Mouse (Mus musculus) ES-E14 (cell line): ENCODE data around the gene Arhgap20. TPM values are rescaled to one million over a fixed set of nuclear protein-coding genes. Genes with fewer than 3 reads are reported as not detected.

Experiments used
- DNase-seq: peaks from one replicate; pipeline ENCODE4 v3.0.0-alpha.2; 2013; ENCODE audit warnings: low read depth, low spot score
- H3K27ac ChIP-seq: 2 replicates; pipeline ENCODE4 v1.5.1; 2012; ENCODE audit warnings: low read depth, mild to moderate bottlenecking, low read length, moderate library complexity, mixed read lengths; ENCODE audit not compliant: poor library complexity, insufficient read depth, severe bottlenecking
- H3K36me3 ChIP-seq: 2 replicates; pipeline ENCODE4 v1.6.1; 2012; ENCODE audit warnings: mild to moderate bottlenecking, low read length, moderate library complexity, mixed read lengths; ENCODE audit not compliant: control insufficient read depth, poor library complexity, insufficient read depth, severe bottlenecking
- H3K4me1 ChIP-seq, 2 experiments: fragments of 150-350 bp in 1 of 2; sonication (generic) in 1 of 2; 2 replicates each; pipeline ENCODE4 v1.6.1; 2012; ENCODE audit warnings: low read length in 2 of 2, mild to moderate bottlenecking in 1 of 2, mixed read lengths in 1 of 2; ENCODE audit not compliant: control insufficient read depth in 2 of 2, insufficient read depth in 2 of 2, poor library complexity in 1 of 2
- H3K4me3 ChIP-seq, 2 experiments: fragments of 150-350 bp in 1 of 2; sonication (generic) in 1 of 2; 2 replicates each; pipeline ENCODE4 v1.5.1; 2012; ENCODE audit warnings: low read length in 2 of 2, low read depth in 1 of 2, mild to moderate bottlenecking in 1 of 2, mixed read lengths in 1 of 2; ENCODE audit not compliant: insufficient read depth in 1 of 2, poor library complexity in 1 of 2, severe bottlenecking in 1 of 2
- H3K9ac ChIP-seq: 2 replicates; pipeline ENCODE4 v1.6.1; 2012; ENCODE audit warnings: low read depth, mild to moderate bottlenecking, low read length, mixed read lengths; ENCODE audit not compliant: poor library complexity, insufficient read depth, severe bottlenecking
- H3K9me3 ChIP-seq: fragments of 150-350 bp; sonication (generic); 2 replicates; pipeline ENCODE4 v1.6.1; 2012; ENCODE audit warnings: low read depth, mild to moderate bottlenecking, low read length; ENCODE audit not compliant: control insufficient read depth, insufficient read depth
- CHD2 ChIP-seq: IDR thresholded peaks from 2 replicates; pipeline ENCODE4 v1.6.1; 2014; ENCODE audit warnings: mild to moderate bottlenecking, low read depth, low read length, inconsistent platforms
- HCFC1 ChIP-seq: IDR thresholded peaks from 2 replicates; pipeline ENCODE4 v1.6.1; 2012; ENCODE audit warnings: low read length, inconsistent platforms, borderline replicate concordance; ENCODE audit not compliant: insufficient read depth
- MAFK ChIP-seq: IDR thresholded peaks from 2 replicates; pipeline ENCODE4 v1.6.1; 2014; ENCODE audit warnings: mild to moderate bottlenecking, low read depth, low read length, inconsistent platforms; ENCODE audit not compliant: insufficient read depth
- ZC3H11A ChIP-seq: IDR thresholded peaks from 2 replicates; pipeline ENCODE4 v1.6.1; 2012; ENCODE audit warnings: low read depth, mild to moderate bottlenecking, inconsistent platforms, low read length, borderline replicate concordance
- ZNF384 ChIP-seq: IDR thresholded peaks from 2 replicates; pipeline ENCODE4 v1.6.1; 2012; ENCODE audit warnings: low read depth, low read length, inconsistent platforms
- in situ Hi-C, 2 experiments: fragments of 600-800 bp; cut with MboI; formaldehyde crosslinking; loops; one replicate each; pipeline ENCODE4 v1.15.1; 2025; ENCODE audit warnings: low sequenced_read_pairs in 2 of 2, inconsistent platforms in 1 of 2; ENCODE audit not compliant: unreplicated experiment in 2 of 2
- total RNA-seq: library from RNA; depleted of rRNA; stranded (reverse); fragments of 300-350 nt; gene quantifications from 2 replicates; pipeline ENCODE4 v1.2.3, GENCODE M21; 2012; rRNA removed

The Arhgap20 gene
- total RNA-seq, 1 experiment: 0.31 TPM

- no peak overlapping the region for H3K27ac ChIP-seq
- H3K9ac ChIP-seq: no peak overlapping the region
- no peak for TF ChIP-seq ZC3H11A
- no peak for TF ChIP-seq ZNF384
- TF ChIP-seq MAFK: no peak
- no peak for TF ChIP-seq CHD2
- no peak for TF ChIP-seq HCFC1
- no peaks in the 10 kb centered on the region for H3K36me3 ChIP-seq
- H3K4me3 ChIP-seq: no peak overlapping the region
- H3K4me1 ChIP-seq: no peaks in the 10 kb centered on the region
- no peak for DNase-seq
- in situ Hi-C loops: no loop called here
- no peaks in the 10 kb centered on the region for H3K9me3 ChIP-seq
Measured at GRCm38 (mm10) chr9:51883319-51883718, 118.2 kb downstream of the Arhgap20 start.

- in situ Hi-C loops: no loop called here
- DNase-seq: no peak
- Histone ChIP-seq H3K4me3 (no peak overlapping the region), H3K9ac (no peak overlapping the region), H3K4me1 (no peaks in the 10 kb centered on the region), H3K9me3 (no peaks in the 10 kb centered on the region), H3K27ac (no peak overlapping the region), H3K36me3 (no peaks in the 10 kb centered on the region)
- TF ChIP-seq ZC3H11A (no peak), ZNF384 (no peak)
Measured at GRCm38 (mm10) chr9:51892921-51893320, 127.8 kb downstream of the Arhgap20 start.

Other genes with a start within 250 kb of the Arhgap20 start
- gene Fdx1, start 198.2 kb downstream of the Arhgap20 start, total RNA-seq: 14.7 and 21.3 TPM in 2 replicates